Mouse (Mus musculus): ENCODE measurements around the gene Atp5h.
"Not testable (repeated sequence)": the region's sequence is repeated elsewhere in the genome, so short reads cannot be mapped to it uniquely, and the experiment has no call there.

Gene Atp5h

DNA sequence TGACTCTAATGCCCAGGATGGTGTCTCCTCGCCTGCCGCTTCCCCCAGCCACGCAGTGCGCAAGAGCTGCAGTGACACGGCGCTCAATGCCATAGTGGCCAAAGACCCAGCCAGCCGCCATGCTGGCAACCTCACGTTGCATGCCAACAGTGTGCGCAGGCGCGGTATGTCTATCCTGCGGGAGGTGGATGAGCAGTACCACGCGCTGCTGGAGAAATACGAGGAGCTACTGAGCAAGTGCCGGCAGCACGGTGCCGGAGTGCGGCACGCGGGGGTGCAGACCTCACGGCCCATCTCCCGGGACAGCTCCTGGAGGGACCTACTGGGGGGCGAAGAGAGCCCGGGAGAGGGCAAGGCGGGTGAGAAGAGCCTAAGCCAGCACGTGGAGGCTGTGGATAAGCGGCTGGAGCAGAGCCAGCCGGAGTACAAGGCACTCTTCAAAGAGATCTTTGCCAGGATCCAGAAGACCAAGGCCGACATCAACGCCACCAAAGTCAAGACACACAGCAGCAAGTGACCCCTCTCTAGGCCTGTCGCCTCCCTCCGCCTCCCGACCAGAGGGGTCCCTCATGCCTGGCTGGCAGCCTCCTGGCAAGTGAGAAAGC is 25.9 kb downstream of the Atp5h start:
- DNase-seq: no peak

DNA sequence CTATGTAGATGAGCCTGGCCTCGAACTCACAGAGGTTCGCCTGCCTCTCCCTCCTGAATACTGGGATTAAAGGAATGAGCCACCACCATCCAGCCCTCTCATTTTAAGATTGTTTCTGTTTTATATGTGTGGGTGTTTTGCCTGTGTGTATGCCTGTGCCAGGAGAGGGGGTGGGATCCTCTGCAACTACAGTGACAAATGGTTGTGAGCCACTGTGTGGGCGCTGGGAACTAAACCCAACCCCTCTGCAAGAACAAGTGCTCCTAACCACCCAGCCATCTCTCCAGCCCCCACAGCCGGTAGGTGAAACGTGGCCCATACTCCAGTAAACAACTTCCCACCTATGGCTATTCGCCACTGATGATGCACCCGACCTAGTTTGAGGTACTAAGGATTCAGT is 28.4 kb downstream of the Atp5h start:
- no peak for DNase-seq

DNA sequence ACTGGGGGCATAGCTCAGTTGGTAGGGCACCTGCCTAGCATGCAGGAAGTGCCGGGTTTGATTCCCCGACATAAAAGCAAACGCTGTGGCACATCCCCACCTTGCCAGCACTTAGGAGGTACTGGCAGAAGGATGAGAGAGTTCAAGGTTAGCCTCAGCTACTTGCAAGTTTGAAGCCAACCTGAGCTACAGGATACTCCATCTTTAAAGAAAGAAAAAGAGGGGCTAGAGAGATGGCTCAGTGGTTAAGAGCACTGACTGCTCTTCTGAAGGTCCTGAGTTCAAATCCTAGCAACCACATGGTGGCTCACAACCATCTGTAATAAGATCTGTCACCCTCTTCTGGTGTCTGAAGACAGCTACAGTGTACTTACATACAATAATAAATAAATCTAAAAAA is 32.9 kb downstream of the Atp5h start:
- DNase-seq: not testable (repeated sequence)

DNA sequence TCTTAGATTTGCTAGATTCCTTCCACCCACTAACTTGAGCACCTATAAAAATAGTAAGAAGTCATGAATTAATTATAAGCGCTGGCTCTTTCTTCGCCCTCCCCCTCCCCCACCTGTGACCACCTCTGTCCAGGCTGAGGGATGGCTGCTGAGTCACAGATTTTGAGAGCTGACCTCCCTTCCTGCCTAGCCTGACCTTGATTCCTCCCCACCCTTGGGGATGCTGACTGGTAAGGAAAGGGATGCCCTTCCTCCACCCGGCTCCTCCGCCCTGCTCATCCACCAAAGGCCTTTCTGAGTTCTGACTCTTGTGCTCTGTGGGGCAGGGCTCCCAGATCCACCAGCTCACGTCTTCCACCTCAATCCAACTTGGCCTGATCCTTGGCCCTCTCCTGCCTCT is 35.2 kb downstream of the Atp5h start:
- DNase-seq: no peak

DNA sequence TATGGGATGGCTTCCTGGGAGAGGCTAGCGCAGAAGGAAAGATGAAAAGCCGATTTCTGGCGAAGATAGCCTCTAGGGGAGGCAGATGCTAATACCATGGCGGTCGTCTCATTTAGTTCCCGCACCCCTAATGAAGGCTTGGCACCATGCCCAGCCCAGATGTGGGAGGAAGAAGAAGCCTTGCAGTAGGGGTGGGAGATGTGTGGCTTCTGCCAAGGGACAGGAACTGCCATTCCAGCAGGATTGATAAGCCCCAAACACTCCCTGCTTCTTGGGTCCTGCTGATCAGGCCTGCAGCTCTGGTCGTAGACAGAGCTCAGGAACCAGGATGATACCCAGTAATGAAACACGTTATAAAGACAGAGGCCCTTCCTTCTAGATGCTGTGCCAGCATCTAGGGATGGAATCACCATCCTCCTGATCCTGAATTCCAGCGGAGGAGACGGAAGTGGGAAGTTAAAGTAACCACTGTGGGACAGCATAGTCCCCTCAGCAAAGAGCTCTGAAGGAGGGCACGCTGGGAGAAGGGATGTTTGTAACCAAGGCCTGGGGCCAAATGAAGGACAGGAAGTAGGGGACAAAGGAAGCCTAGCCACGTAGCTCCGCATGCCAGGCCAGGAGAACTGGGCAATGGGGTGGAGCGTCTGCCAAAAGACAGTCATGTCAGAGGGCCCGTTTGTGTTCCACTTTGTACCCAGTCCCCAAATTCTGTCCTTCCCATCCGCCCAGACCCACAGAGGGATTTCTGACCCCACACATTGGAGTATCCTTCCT is 35.9 kb downstream of the Atp5h start:
- no peak for DNase-seq

DNA sequence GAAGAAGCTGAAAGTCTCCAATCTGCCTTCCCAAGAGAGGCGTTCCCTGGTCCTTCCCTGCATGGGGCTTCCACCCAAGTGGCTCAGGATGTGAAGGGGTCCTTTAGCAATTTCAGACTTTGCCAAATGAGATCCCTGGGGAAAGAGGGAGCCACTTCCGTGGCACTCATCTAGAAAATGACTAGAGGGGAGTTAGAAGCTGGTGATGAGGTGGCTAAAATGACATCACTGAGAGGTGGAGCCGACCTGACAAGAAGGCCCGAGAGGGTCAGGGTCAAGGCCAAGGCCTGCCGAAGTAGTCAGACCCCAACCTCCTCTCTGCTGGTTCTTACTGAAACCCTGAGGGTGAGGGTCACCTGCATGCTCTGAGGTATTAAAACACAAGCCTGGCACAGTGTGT is 36.9 kb downstream of the Atp5h start:
- DNase-seq: no peak

DNA sequence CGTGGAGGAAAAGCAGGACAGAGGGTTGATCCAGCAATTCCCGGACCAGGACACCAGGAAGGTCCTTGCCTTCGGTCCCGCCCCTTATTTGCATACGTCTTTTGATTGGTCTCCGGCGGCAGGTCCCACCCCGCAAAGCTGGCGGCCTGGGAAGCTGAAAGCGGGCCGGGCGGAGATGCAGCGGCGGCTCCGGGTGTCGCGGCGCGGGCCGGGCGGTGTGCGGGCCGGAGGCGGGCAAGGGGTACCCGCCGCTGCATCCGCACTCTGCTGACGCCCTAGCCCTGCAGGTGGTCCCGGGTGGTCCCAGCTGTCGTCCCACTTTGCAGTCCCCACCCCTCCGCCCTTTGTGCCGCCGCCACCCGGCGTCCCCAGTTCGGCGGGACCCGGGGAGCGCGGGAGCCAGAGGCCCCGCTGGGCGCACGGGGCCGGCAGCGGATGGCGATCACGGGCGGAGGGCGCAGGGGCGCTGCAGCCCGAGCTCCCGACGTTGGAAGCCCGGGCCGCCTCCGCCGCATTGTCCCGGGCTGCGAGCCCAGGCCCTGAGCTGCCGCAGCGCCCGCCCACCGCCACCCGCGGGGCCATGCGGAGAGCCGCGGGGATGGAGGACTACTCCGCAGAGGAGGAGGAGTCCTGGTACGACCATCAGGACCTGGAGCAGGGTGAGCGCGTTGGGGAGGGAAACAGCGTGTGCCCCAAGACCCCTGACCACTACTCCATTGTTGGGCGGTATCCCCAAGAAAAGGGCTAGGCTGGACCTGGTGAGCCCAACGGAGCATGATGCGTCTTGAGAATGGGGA is 37.8 kb downstream of the Atp5h start, which contains the start of gene Cdr2l:
Cdr2l (plus strand) TSS at position 174 of the 797 bp plus-strand sequence.
- peak; percentile 74 for DNase-seq

DNA sequence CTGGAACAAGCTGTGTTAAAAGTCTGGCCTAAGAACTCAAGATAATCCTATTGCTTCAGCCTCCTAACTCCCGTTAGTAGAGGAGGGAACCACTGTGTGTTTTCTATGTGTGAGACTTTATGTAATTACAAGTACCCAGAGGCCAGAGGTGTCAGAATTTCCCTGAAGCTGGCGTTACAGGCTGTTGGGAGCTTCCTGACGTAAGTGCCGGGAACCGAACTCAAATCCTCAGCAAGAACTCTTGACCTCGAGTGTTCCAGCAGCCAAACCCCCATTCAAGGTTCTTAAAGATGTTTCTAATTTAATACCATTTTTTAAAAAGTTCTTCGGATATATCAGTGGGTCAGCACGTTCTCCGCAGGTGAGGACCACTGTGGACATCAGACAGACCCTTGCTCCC is 38.5 kb downstream of the Atp5h start:
- no peak for DNase-seq

DNA sequence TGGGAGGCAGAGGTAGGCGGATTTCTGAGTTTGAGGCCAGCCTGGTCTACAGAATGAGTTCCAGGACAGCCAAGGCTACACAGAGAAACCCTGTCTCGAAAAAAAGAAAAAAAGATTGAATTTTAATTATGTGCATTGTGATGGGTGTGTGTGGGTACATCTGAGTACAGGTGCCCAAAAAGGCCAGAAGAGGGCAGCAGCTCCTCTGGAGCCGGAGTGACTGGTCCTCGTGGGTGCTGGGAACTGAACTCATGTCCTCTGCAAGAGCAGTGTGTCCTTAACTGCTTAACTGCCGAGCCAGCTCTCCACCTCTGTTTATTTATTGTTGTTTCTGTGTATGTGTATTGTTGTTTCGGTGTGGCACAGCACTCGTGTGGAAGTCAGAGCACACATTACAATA is 41.9 kb downstream of the Atp5h start:
- DNase-seq: no peak

DNA sequence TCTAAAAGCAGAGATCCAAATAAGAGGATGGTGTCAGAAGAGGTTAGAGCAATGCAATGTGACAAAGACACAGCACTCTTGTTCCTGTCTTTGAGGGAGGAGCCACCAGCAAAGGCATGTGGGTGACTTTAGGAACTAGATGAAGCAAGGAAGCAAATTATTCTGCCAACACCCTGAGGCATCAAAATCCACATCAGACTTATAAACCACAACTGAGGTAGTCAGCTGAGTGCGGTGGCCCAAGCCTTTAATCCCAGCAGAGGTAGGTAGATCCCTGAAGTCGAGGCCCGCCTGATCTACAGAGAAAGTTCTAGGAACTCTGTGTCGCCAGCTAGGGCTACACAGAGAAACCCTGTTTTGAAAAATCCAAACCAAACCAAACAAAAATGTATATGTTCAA is 42.5 kb downstream of the Atp5h start:
- DNase-seq: no peak

DNA sequence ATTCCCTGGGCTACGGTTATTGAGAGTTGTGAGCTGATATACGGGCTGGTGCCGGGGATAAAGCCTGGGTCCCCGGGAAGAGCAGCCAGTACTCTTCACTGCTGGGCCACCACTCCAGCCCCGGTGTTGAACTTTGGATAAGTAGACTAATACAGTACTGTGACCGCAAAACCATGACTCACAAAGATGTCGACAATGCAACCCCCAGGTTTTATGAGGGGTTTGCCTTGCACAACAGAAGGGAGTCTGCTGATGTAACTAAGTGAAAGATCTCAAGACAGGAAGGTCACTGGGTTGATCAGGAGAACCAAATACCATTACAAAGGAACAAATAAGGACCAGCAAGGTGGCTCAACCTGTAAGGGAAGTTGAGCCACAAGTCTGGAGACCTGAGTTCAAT is 43.0 kb downstream of the Atp5h start:
- DNase-seq: no peak

DNA sequence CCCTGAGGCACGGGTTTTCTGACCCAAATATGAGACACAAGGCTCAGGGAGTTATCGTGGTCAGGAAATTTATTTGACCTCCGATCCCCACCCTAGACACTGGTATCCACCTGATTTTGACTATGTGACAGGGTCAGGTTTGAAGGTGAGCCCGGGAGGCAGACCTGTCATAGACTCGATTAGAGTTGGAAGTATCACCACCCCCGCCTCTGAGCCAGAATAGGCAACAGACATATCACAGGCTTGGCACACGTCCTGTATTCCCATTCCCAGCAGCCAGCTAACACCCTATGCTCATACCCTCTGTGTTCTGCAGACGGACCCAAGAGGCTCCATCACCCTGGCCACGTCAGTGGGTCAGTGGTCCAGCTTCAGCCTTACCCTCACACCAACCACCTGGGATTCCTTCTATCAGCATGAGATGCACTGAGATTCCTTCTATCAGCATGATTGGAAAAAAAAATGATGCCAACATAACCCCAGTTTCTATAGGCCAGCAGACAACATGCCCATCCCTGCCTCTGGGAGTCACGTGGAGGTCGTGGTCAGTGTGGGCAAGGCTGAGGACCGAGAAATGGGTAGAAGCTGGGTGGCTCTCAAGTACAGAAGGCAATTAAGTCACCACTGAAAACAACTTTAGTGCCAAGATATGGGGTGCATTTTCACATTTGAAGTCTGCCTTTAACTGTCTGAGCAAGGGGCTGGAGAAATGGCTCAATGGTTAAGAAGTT is 44.9 kb downstream of the Atp5h start:
- DNase-seq: no peak

DNA sequence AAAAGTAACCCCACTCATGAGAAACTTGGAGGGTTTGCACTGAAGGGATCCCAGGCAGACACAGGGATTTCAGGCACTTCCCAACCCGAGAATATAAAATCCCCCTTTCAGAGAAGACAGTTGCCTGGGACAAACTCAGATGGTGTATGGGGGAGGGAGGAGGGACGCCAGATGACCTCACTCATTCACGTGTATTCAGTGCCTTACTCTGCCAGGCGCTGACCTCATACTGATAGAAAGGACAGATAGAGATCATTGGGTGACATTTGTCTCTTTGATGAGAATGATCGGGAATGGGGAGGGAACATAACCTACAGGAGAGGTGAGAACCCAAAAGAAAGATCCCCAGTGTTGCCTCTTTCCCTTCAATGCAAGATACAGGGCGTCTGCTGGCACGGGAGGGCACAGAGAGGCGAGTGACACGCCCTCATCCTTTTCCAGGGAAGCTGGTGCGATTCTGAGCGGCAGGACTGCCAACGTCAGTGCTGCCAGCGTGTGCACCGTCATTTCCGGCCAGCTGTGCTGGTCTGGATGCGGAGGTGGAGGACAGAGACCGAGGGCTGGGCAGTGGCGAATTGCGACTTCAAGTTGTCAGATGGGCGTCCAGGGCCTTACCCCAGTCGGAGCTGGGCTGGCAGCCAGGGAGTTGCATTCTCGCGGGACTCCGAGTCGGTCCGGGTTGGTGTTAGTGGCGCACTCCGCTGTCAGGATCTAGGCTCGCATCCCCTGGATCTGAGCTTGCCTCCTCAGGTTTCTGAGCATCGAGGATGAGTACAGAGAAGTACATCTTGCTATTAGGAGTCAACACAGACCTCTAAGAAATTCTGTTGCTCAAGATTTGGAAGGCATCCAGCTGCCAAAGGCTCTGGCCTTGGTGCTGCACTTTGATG is 45.7 kb downstream of the Atp5h start:
- DNase-seq: no peak

DNA sequence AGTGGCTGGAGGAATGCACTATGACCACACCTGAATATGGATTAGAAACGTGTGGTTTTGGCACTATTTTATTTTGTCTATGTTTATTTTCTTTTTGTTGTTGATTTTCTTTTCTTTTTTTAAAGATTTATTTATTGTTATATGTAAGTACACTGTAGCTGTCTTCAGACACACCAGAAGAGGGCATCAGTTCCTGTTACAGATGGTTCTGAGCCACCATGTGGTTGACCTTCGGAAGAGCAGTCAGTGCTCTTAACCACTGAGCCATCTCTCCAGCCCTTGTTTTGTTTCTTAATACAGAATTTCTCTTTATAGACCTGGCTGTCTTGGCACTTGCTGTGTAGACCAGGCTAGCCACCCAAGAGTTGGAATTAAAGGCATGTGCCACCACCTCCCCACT is 47.0 kb downstream of the Atp5h start:
- DNase-seq: no peak

DNA sequence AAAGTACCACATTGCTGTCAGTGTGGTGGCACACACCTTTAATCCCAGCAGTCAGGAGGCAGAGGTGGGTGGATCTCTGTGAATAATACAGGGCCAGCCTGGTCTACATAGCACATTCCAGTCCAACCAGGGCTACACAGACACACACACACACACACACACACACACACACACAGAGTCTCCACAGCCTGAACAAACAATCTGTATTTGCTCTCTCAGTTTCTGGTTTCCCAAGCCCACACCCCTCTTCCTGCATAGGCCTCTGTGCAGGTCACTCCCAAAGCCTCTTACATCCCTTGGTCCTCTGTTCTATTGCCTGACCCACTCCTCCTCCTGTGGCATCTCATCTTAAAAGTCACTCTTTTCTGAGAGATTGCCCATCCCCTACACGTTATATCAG is 47.7 kb downstream of the Atp5h start:
- no peak for DNase-seq

DNA sequence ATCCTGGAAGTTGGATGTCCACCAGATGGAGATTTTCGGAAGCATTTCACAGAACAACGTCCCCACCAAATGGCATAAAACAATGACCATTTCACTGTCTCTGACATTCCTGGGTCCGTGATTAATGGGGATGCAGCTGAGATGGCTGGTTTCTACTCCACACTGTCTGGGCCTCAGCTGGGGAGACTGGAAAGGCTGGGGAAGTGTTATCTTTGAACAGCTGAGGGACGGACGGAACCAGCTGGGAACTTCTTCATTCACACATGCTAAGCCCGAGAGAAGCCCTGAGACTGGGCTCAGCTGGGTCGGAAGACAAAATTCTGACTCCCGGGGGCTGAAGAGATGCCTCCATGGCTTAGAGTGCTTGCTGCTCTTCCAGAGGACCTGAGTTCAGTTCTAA is 48.4 kb downstream of the Atp5h start:
- DNase-seq: no peak

DNA sequence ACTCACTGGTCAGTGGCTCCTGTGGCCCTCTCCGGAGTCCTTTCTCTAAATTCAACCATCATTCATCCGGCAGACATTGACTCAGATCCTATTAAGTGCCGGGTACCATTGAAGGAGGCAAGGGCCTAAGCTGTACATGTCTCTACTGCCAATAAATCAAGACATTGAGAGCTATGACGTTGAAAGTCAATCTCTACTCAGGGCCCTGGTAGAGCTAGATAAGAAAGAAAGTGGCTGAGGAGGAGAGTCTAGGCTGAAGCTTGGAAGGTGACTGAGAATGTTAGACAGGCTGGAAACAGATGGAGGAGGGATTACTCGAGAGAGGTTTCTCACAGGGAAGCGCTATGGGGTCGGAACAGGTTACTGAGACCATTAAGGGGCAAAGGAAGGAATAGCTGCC is 49.4 kb downstream of the Atp5h start:
- no peak for DNase-seq

DNA sequence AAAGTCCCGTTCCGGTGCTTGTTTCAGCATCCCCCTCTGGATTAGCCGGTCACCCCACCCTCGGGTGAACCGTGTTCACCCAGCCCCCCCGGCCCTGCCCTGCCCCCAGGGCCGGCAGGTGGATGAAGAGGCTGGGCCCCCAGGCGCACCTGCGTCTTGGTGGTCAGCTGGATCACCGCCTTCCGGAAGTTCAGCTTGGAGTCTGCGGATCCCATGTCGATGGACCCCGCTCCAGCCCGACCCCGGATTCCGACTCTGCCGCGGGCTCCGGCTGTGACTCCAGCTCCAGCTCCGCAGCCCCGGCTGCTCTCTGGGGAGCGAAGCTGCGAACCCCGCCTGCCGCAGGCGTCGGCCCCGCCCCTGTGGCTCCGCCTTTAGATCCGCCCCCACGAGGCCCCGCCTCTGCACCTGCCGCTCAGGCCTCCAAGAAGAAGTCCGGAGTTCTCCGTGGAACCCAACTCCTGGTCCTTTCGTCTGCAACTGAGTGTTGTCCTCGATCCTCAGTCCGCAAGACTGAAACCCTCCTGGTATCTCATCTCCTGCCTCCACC is 52.3 kb downstream of the Atp5h start, which contains the start of gene Hid1:
Hid1 (minus strand) TSS at position 362 of the 550 bp plus-strand sequence.
- peak; percentile 94 for DNase-seq

DNA sequence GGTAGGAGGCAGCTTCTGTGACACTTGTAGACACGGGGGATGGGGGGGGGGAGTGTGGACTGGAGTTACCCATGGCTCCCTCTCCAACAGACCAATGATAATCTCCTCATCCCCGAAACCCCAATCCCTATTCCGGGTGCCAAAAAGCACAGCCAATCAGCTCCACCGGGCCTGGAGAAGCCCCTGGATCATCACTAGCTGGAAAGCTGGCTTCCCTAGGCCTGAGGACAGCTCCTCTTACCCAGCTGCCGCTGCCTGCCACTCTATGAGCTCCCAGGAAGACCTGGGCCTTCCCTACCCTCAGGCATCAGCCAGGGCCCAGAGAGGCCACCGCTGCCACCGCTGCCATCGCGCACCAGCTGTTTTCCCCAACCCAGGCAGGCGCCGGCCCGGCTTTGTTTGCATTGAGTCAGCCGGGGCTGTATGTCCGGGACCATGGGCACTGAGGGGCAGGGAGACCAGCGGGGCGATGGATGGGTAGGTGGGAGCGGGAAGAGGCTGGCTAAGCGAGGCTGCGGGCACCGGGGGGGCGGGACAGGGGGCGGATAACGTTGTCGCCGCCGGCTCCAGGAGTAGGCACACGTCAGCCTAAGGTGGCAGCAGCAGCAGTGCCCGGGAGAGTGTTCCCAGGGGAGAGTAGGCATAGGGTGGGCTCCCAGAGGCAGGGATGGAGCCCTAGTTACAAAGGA is 52.9 kb downstream of the Atp5h start:
- peak; percentile 53 for DNase-seq

DNA sequence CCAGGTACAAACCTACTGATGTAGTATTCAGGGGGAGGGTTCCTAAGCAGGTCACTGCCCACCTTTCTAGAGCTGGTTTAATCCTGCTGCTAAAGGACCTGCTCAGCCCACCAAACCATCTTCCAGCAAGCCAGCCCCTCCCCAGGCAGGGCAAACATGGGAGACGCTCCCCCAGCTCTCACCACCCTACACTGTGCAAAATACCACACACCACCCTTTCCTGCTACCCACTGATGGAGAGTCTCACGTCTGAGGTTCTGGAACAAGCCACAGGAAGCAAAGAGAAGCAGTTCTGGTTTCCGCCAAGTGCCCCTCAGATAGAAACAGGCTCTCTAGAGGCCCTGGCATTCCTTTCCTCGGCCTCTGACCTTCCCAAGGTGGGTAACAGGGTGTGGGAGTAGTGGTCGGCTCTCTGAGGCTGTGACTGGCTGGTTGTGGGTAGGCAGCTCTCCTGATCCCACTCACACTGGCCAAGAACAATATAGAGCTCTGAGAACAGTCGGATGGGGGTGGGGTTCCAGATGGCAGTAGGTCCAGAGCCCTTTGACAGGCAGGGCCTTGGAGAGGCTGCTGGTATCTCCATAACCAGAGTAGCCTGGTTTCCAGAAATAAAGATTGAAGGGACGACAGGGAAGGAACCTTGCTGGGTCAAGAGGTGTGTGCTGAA is 53.6 kb downstream of the Atp5h start:
- no peak for DNase-seq

All from thymus, postnatal 14 days (tissue).